Mouse (Mus musculus) MEL (cell line): ENCODE results near the gene Zmat5. TPM values are rescaled to one million over a fixed set of nuclear protein-coding genes. Genes with fewer than 3 reads are reported as not detected.

Experiments used
- DNase-seq: peaks from one replicate; pipeline ENCODE4 v3.0.0; 2011; ENCODE audit warnings: low read depth, low spot score
- H3K27ac ChIP-seq: 2 replicates; pipeline ENCODE4 v1.5.1; 2012; ENCODE audit warnings: low read depth, mild to moderate bottlenecking, control low read depth, low read length, moderate library complexity; ENCODE audit not compliant: control insufficient read depth
- H3K27me3 ChIP-seq, 2 experiments: fragments of 150-350 bp in 1 of 2; sonication (generic) in 1 of 2; 2 replicates each; pipeline ENCODE4 v1.6.1; 2012; ENCODE audit warnings: low read length in 2 of 2, mild to moderate bottlenecking in 2 of 2, improper control_type of control experiment in 1 of 2, moderate library complexity in 1 of 2; ENCODE audit not compliant: insufficient read depth in 2 of 2, control insufficient read depth in 1 of 2
- H3K36me3 ChIP-seq, 2 experiments: 2 replicates each; pipeline ENCODE4 v1.6.1; 2012 to 2014; ENCODE audit warnings: low read length in 2 of 2, improper control_type of control experiment in 1 of 2, inconsistent platforms in 1 of 2, mild to moderate bottlenecking in 1 of 2; ENCODE audit not compliant: insufficient read depth in 2 of 2, control insufficient read depth in 1 of 2
- H3K4me1 ChIP-seq, 2 experiments: fragments of 150-350 bp in 1 of 2; sonication (generic) in 1 of 2; 2 replicates each; pipeline ENCODE4 v1.6.1; 2012; ENCODE audit warnings: low read length in 2 of 2, improper control_type of control experiment in 1 of 2, mild to moderate bottlenecking in 1 of 2; ENCODE audit not compliant: insufficient read depth in 2 of 2, control insufficient read depth in 1 of 2
- H3K4me3 ChIP-seq, 2 experiments: fragments of 150-350 bp in 1 of 2; sonication (generic) in 1 of 2; 2 replicates each; pipeline ENCODE4 v1.5.1; 2012; ENCODE audit warnings: low read depth in 2 of 2, low read length in 2 of 2, mild to moderate bottlenecking in 2 of 2, moderate library complexity in 2 of 2, control low read depth in 1 of 2, improper control_type of control experiment in 1 of 2; ENCODE audit not compliant: control insufficient read depth in 1 of 2, insufficient read depth in 1 of 2
- H3K79me2 ChIP-seq: 2 replicates; pipeline ENCODE4 v1.6.1; 2012; ENCODE audit warnings: mild to moderate bottlenecking, low read length, moderate library complexity; ENCODE audit not compliant: control insufficient read depth, poor library complexity, insufficient read depth
- H3K9ac ChIP-seq: 2 replicates; pipeline ENCODE4 v1.6.1; 2012; ENCODE audit warnings: low read depth, mild to moderate bottlenecking, control low read depth, low read length, moderate library complexity; ENCODE audit not compliant: control insufficient read depth, poor library complexity, severe bottlenecking
- H3K9me3 ChIP-seq: fragments of 150-350 bp; sonication (generic); replicated peaks from 2 replicates; pipeline ENCODE4 v1.6.1; 2012; ENCODE audit warnings: mild to moderate bottlenecking, low read length, improper control_type of control experiment, moderate library complexity; ENCODE audit not compliant: insufficient read depth
- CHD1 ChIP-seq: IDR thresholded peaks from 2 replicates; pipeline ENCODE4 v1.6.1; 2012; ENCODE audit warnings: low read depth, mild to moderate bottlenecking, inconsistent platforms, low read length, improper control_type of control experiment
- CHD2 ChIP-seq: IDR thresholded peaks from 2 replicates; pipeline ENCODE4 v1.6.1; 2011; ENCODE audit warnings: low read length, improper control_type of control experiment
- CTCF ChIP-seq, 3 experiments: IDR thresholded peaks in 2 of 3; conservative IDR thresholded peaks in 1 of 3; 2 replicates each; pipeline ENCODE4 v1.5.1; 2011 to 2012; ENCODE audit warnings: low read length in 3 of 3, low read depth in 2 of 3, mild to moderate bottlenecking in 2 of 3, improper control_type of control experiment in 1 of 3, inconsistent platforms in 1 of 3, mixed read lengths in 1 of 3, moderate library complexity in 1 of 3; ENCODE audit not compliant: control insufficient read depth in 1 of 3, insufficient read depth in 1 of 3, poor library complexity in 1 of 3, severe bottlenecking in 1 of 3
- EP300 ChIP-seq, 2 experiments: IDR thresholded peaks; 2 replicates each; pipeline ENCODE4 v1.6.1; 2011; ENCODE audit warnings: improper control_type of control experiment in 2 of 2, low read length in 2 of 2, low read depth in 1 of 2, mild to moderate bottlenecking in 1 of 2
- GABPA ChIP-seq: IDR thresholded peaks from 2 replicates; pipeline ENCODE4 v1.6.1; 2012; ENCODE audit warnings: low read depth, mild to moderate bottlenecking, inconsistent platforms, low read length, improper control_type of control experiment, moderate library complexity
- GATA1 ChIP-seq: IDR thresholded peaks from 2 replicates; pipeline ENCODE4 v1.6.1; 2011; ENCODE audit warnings: low read depth, low read length, improper control_type of control experiment
- MAFK ChIP-seq: IDR thresholded peaks from 2 replicates; pipeline ENCODE4 v1.6.1; 2011; ENCODE audit warnings: low read depth, mild to moderate bottlenecking, low read length, improper control_type of control experiment, borderline replicate concordance
- MAZ ChIP-seq: IDR thresholded peaks from 2 replicates; pipeline ENCODE4 v1.6.1; 2012; ENCODE audit warnings: low read depth, mild to moderate bottlenecking, inconsistent platforms, low read length, improper control_type of control experiment
- MEF2A ChIP-seq: IDR thresholded peaks from 2 replicates; pipeline ENCODE4 v1.6.1; 2014; ENCODE audit warnings: low read depth, mild to moderate bottlenecking, inconsistent platforms, low read length, improper control_type of control experiment; ENCODE audit not compliant: poor library complexity, insufficient replicate concordance, severe bottlenecking; ENCODE audit errors: extremely low read depth
- RCOR1 ChIP-seq: IDR thresholded peaks from 2 replicates; pipeline ENCODE4 v1.6.1; 2012; ENCODE audit warnings: low read depth, mild to moderate bottlenecking, inconsistent platforms, low read length, improper control_type of control experiment
- SIN3A ChIP-seq: IDR thresholded peaks from 2 replicates; pipeline ENCODE4 v1.6.1; 2012; ENCODE audit warnings: low read length, improper control_type of control experiment, inconsistent platforms
- SMC3 ChIP-seq: IDR thresholded peaks from 2 replicates; pipeline ENCODE4 v1.6.1; 2011; ENCODE audit warnings: low read depth, low read length, improper control_type of control experiment
- TAL1 ChIP-seq: IDR thresholded peaks from 2 replicates; pipeline ENCODE4 v1.6.1; 2012; ENCODE audit warnings: mild to moderate bottlenecking, inconsistent platforms, low read length, moderate library complexity, mixed read lengths
- TCF12 ChIP-seq: IDR thresholded peaks from 2 replicates; pipeline ENCODE4 v1.6.1; 2014; ENCODE audit warnings: low read depth, mild to moderate bottlenecking, inconsistent platforms, low read length, improper control_type of control experiment, moderate library complexity
- USF2 ChIP-seq, 2 experiments: IDR thresholded peaks; 2 replicates each; pipeline ENCODE4 v1.6.1; 2011 to 2012; ENCODE audit warnings: improper control_type of control experiment in 2 of 2, low read length in 2 of 2, borderline replicate concordance in 1 of 2, inconsistent platforms in 1 of 2, low read depth in 1 of 2, mild to moderate bottlenecking in 1 of 2; ENCODE audit not compliant: insufficient read depth in 1 of 2
- ZMIZ1 ChIP-seq: IDR thresholded peaks from 2 replicates; pipeline ENCODE4 v1.6.1; 2012; ENCODE audit warnings: low read depth, mild to moderate bottlenecking, inconsistent platforms, low read length, improper control_type of control experiment, moderate library complexity
- polyA plus RNA-seq, 2 experiments: library from polyadenylated mRNA; stranded (reverse) in 1 of 2; unstranded in 1 of 2; fragments of >175 nt in 1 of 2; fragments of >200 nt in 1 of 2; gene quantifications; 2 replicates each; pipeline versions ENCODE4 v1.2.1 to v1.2.4; 2012; ENCODE audit warnings: low replicate concordance in 2 of 2, low read depth in 1 of 2; ENCODE audit not compliant: insufficient read length in 2 of 2, insufficient read depth in 1 of 2, missing spikeins in 1 of 2
- total RNA-seq: library from RNA; depleted of rRNA; stranded (reverse); fragments of 300-350 nt; gene quantifications from 2 replicates; pipeline ENCODE4 v1.2.3, GENCODE M21; 2012

The Zmat5 gene
- total and polyA plus RNA-seq, 3 experiments = 36.9 to 39.3 TPM; not detected in 1

- Histone ChIP-seq H3K4me1 (peaks cover 2 to 7% of the 10 kb centered on the region in 2 experiments; a peak in 2 of 4 replicates), H3K27ac (no peak overlapping the region), H3K9ac (no peak overlapping the region), H3K9me3 (no peaks in the 10 kb centered on the region), H3K27me3 (no peaks in the 10 kb centered on the region; a peak in 1 of 4 replicates), H3K36me3 (no peaks in the 10 kb centered on the region), H3K4me3 (no peak overlapping the region), H3K79me2 (no peaks in the 10 kb centered on the region)
- no peak for DNase-seq
- TF ChIP-seq MAZ = no peak
- no peak for TF ChIP-seq CHD1
- TF ChIP-seq MAFK = no peak
- no peak for TF ChIP-seq USF2 (IDR thresholded peaks at IDR 0.05; ENCODE audit: borderline replicate concordance in 1 of 2, insufficient read depth in 1 of 2, low read depth in 1 of 2, low read length in 2 of 2)
- no peak for TF ChIP-seq SMC3
These were observed 17.5 kb upstream of the Zmat5 start for GRCm38 (mm10) chr11:4687027-4687426.

- H3K4me1 ChIP-seq = peaks cover 2 to 7% of the 10 kb centered on the region in 2 experiments; a peak in 2 of 4 replicates
- no peaks in the 10 kb centered on the region for H3K79me2 ChIP-seq
- H3K27ac ChIP-seq = no peak overlapping the region
- no peak overlapping the region for H3K4me3 ChIP-seq
- H3K9ac ChIP-seq = no peak overlapping the region
- no peak for DNase-seq
- no peaks in the 10 kb centered on the region for H3K9me3 ChIP-seq
- no peaks in the 10 kb centered on the region for H3K36me3 ChIP-seq
- TF ChIP-seq RCOR1 = no peak
- no peak for TF ChIP-seq TAL1
- TF ChIP-seq SIN3A = no peak
- no peak for TF ChIP-seq GABPA
- TF ChIP-seq CHD2 = no peak
- no peak for TF ChIP-seq MAFK
- no peaks in the 10 kb centered on the region; a peak in 1 of 4 replicates for H3K27me3 ChIP-seq
These were observed 16.6 kb upstream of the Zmat5 start for GRCm38 (mm10) chr11:4687874-4688273.

GRCm38 (mm10) chr11:4688632-4689380 lies 15.7 kb upstream of the Zmat5 start:
- no peaks in the 10 kb centered on the region for H3K36me3 ChIP-seq
- H3K9me3 ChIP-seq = no peaks in the 10 kb centered on the region
- H3K9ac ChIP-seq = no peak overlapping the region
- H3K27me3 ChIP-seq = no peaks in the 10 kb centered on the region; a peak in 1 of 4 replicates
- peak; percentile 62 for DNase-seq
- H3K4me3 ChIP-seq = no peak overlapping the region
- TF ChIP-seq GATA1 = peak; percentile 79
- TF ChIP-seq CTCF (IDR thresholded peaks at IDR 0.05 in 2 of 3, conservative IDR thresholded peaks at IDR 0.05 in 1 of 3; ENCODE audit: control insufficient read depth in 1 of 3, insufficient read depth in 1 of 3, low read depth in 2 of 3, low read length in 3 of 3, poor library complexity in 1 of 3, severe bottlenecking in 1 of 3) = no peak
- peak; percentile 73 for TF ChIP-seq TAL1
- no peak for TF ChIP-seq CHD2
- TF ChIP-seq MEF2A = no peak
- TF ChIP-seq EP300 (IDR thresholded peaks at IDR 0.05; ENCODE audit: low read depth in 1 of 2, low read length in 2 of 2) = peak; percentile 60 to 75
- peak; percentile 73 for TF ChIP-seq TCF12
- TF ChIP-seq RCOR1 = peak; percentile 72
- no peak for TF ChIP-seq ZMIZ1
- H3K27ac ChIP-seq = no peak overlapping the region
- no peaks in the 10 kb centered on the region for H3K79me2 ChIP-seq
- peaks cover 2 to 7% of the 10 kb centered on the region in 2 experiments; a peak in 2 of 4 replicates for H3K4me1 ChIP-seq
